Mouse (Mus musculus) 3134 (cell line): ENCODE results near the gene Acot2.
A peak's percentile ranks its signal among the peaks of the same experiment; 100 is the strongest.
"Not testable (repeated sequence)": the region's sequence is repeated elsewhere in the genome, so short reads cannot be mapped to it uniquely, and the experiment has no call there.

Experiments
- DNase-seq: peaks from one replicate; pipeline ENCODE4 v3.0.0-alpha.2; 2011; ENCODE audit warnings: low spot score; ENCODE audit not compliant: insufficient read length; ENCODE audit errors: extremely low read depth

The Acot2 gene

GRCm38 (mm10) chr12:83997221-83997620 lies 9.6 kb downstream of the Acot2 start:
- DNase-seq = no peak

GRCm38 (mm10) chr12:83998341-83999107 lies 10.9 kb downstream of the Acot2 start:
- DNase-seq = no peak

GRCm38 (mm10) chr12:83999237-83999636 lies 11.6 kb downstream of the Acot2 start:
- DNase-seq = not testable (repeated sequence)

- no peak for DNase-seq
Measured at GRCm38 (mm10) chr12:84000418-84000817, 12.8 kb downstream of the Acot2 start.

GRCm38 (mm10) chr12:84003866-84004265 lies 16.2 kb downstream of the Acot2 start:
- no peak for DNase-seq

- DNase-seq = no peak
Measured at GRCm38 (mm10) chr12:84008251-84008650, 20.6 kb downstream of the Acot2 start.

GRCm38 (mm10) chr12:84008729-84009128 lies 21.1 kb downstream of the Acot2 start:
- DNase-seq = no peak

- DNase-seq = not testable (repeated sequence)
Measured at GRCm38 (mm10) chr12:84009171-84009965, 21.7 kb downstream of the Acot2 start, which contains the start of gene Acot1. Gene Acot1 (plus strand): TSS chr12:84009490.

GRCm38 (mm10) chr12:84010201-84010600 lies 22.5 kb downstream of the Acot2 start:
- DNase-seq = no peak

GRCm38 (mm10) chr12:84011251-84012040 lies 23.8 kb downstream of the Acot2 start:
- DNase-seq = peak; percentile 42

GRCm38 (mm10) chr12:84013130-84013529 lies 25.5 kb downstream of the Acot2 start:
- DNase-seq = no peak

- DNase-seq = no peak
Measured at GRCm38 (mm10) chr12:84013701-84014100, 26.0 kb downstream of the Acot2 start.

- not testable (repeated sequence) for DNase-seq
Measured at GRCm38 (mm10) chr12:84020528-84020927, 32.9 kb downstream of the Acot2 start.

GRCm38 (mm10) chr12:84022266-84022665 lies 34.6 kb downstream of the Acot2 start:
- DNase-seq = not testable (repeated sequence)

GRCm38 (mm10) chr12:84023052-84023745 lies 35.5 kb downstream of the Acot2 start:
- peak; percentile 22 for DNase-seq

GRCm38 (mm10) chr12:84025888-84026287 lies 38.2 kb downstream of the Acot2 start:
- no peak for DNase-seq

GRCm38 (mm10) chr12:84028328-84028727 lies 40.7 kb downstream of the Acot2 start:
- DNase-seq = not testable (repeated sequence)

- DNase-seq = not testable (repeated sequence)
Measured at GRCm38 (mm10) chr12:84029043-84029442, 41.4 kb downstream of the Acot2 start.

GRCm38 (mm10) chr12:84030659-84031332 lies 43.1 kb downstream of the Acot2 start:
- no peak for DNase-seq

GRCm38 (mm10) chr12:84032854-84033253 lies 45.2 kb downstream of the Acot2 start:
- DNase-seq = no peak
